Mouse (Mus musculus): ENCODE results near the gene Car5a.
A peak's percentile ranks its signal among the peaks of the same experiment; 100 is the strongest.

The Car5a gene

GRCm38 (mm10) chr8:121909148-121909541 is 35.6 kb downstream of the Car5a start:
- Histone ChIP-seq H3K36me3 (ENCODE audit: insufficient read depth, low read length) (peaks cover 21% of the 10 kb centered on the region), H3K27me3 (ENCODE audit: insufficient read depth, low read length) (0 out of 2 replicates have a peak, but pooled peaks cover 1% of the 10 kb centered on the region), H3K9me3 (ENCODE audit: low read length) (no peaks in the 10 kb centered on the region), H3K4me1 (replicated peaks; ENCODE audit: low read depth, low read length) (peaks cover 56% of the 10 kb centered on the region), H3K4me3 (replicated peaks; ENCODE audit: low read length) (peak overlapping the region; percentile 94; the same call in 1 of the 2 replicates)
- no peak for TF ChIP-seq NANOG (IDR thresholded peaks at IDR 0.05; ENCODE audit: borderline replicate concordance, low read length)
- no peak for TF ChIP-seq CTCF (conservative IDR thresholded peaks at IDR 0.05; ENCODE audit: low read length)

DNA sequence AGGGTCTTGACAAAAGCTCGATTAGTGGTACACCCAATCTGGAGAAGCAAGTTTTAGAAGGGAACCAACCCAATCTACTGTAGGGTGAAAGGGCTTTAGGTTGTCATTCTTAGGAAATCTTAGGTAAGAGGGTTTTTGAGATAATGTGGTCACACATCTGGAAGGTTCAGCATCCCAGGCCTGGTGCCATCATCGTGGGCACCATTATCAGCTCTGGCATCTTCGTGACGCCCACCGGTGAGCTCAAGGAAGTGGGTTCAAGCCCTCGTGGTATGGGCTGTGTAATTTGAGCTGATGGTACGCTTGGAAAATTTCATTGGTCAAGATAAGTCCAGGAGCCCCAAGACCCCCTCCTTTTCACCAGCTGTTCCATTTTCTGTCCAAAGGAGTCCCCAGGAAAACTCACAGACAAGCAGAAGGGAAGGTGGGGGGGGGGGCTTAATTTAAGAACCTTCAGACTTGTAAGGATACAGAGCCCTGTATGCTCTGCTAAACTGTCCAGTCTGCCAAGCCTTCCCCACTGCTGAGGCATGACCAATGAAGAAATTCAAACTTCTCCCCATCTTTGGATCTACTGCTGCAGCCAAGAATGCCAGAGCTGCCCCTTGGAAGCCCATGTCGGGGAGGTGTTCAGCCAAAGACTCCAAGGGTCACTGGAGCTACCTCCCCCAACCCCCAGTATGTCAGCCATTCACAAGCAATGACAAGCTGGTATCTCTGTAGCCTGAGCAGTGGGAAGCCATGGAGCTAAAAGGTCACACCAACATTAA is 36.1 kb downstream of the Car5a start:
- Histone ChIP-seq H3K9me3 (ENCODE audit: low read length) (no peaks in the 10 kb centered on the region), H3K27me3 (ENCODE audit: insufficient read depth, low read length) (no peaks in the 10 kb centered on the region), H3K36me3 (ENCODE audit: insufficient read depth, low read length) (peaks cover 27% of the 10 kb centered on the region), H3K4me1 (replicated peaks; ENCODE audit: low read depth, low read length) (peaks cover 56% of the 10 kb centered on the region), H3K4me3 (replicated peaks; ENCODE audit: low read length) (peak overlapping the region; percentile 94)
- TF ChIP-seq NANOG (IDR thresholded peaks at IDR 0.05; ENCODE audit: borderline replicate concordance, low read length) (no peak), CTCF (conservative IDR thresholded peaks at IDR 0.05; ENCODE audit: low read length) (no peak), POU5F1 (IDR thresholded peaks at IDR 0.05; ENCODE audit: borderline replicate concordance, low read length) (no peak)

- TF ChIP-seq POU5F1 (IDR thresholded peaks at IDR 0.05; ENCODE audit: borderline replicate concordance, low read length) (no peak), CTCF (conservative IDR thresholded peaks at IDR 0.05; ENCODE audit: low read length) (no peak), NANOG (IDR thresholded peaks at IDR 0.05; ENCODE audit: borderline replicate concordance, low read length) (no peak)
- peak within 1 kb of the TSS; percentile 94 for H3K4me3 ChIP-seq (replicated peaks; ENCODE audit: low read length)
- H3K27me3 ChIP-seq (ENCODE audit: insufficient read depth, low read length): no peaks in the 10 kb centered on the region
- H3K36me3 ChIP-seq (ENCODE audit: insufficient read depth, low read length): peaks cover 36% of the 10 kb centered on the region
- no peaks in the 10 kb centered on the region for H3K9me3 ChIP-seq (ENCODE audit: low read length)
- peaks cover 64% of the 10 kb centered on the region for H3K4me1 ChIP-seq (replicated peaks; ENCODE audit: low read depth, low read length)
Measured at GRCm38 (mm10) chr8:121907587-121908248, 37.0 kb downstream of the Car5a start, which contains the start of gene Slc7a5. Gene Slc7a5 (minus strand): TSS chr8:121907694.

- no peak for TF ChIP-seq POU5F1 (IDR thresholded peaks at IDR 0.05; ENCODE audit: borderline replicate concordance, low read length)
- TF ChIP-seq CTCF (conservative IDR thresholded peaks at IDR 0.05; ENCODE audit: low read length): no peak
- TF ChIP-seq NANOG (IDR thresholded peaks at IDR 0.05; ENCODE audit: borderline replicate concordance, low read length): no peak
- Histone ChIP-seq H3K27me3 (ENCODE audit: insufficient read depth, low read length) (no peaks in the 10 kb centered on the region), H3K9me3 (ENCODE audit: low read length) (no peaks in the 10 kb centered on the region), H3K4me1 (replicated peaks; ENCODE audit: low read depth, low read length) (peaks cover 73% of the 10 kb centered on the region), H3K36me3 (ENCODE audit: insufficient read depth, low read length) (peaks cover 44% of the 10 kb centered on the region), H3K4me3 (replicated peaks; ENCODE audit: low read length) (peak overlapping the region; percentile 94)
Measured at GRCm38 (mm10) chr8:121906542-121907512, 37.9 kb downstream of the Car5a start.

DNA sequence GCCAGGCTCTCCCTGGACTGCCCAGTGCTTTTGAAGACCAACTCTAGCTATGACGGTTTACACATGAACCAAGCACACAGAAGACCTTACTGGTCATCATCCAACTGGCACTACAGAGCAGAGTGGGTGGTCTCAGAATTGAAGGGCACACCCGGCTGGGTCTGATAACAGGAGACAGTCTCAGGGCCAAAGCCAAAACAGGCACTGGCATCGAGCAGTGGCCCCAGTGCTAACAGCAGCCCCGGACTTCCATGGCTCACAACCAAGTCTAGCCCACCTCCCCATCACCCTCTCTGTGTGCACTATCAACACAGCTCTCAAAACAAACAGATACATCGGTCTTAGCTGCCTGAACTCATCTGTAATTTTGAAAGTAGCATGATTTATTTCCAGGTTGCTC is 38.8 kb downstream of the Car5a start:
- Histone ChIP-seq H3K9me3 (ENCODE audit: low read length) (no peaks in the 10 kb centered on the region), H3K4me3 (replicated peaks; ENCODE audit: low read length) (peak overlapping the region; percentile 94), H3K27me3 (ENCODE audit: insufficient read depth, low read length) (no peaks in the 10 kb centered on the region), H3K36me3 (ENCODE audit: insufficient read depth, low read length) (peaks cover 54% of the 10 kb centered on the region), H3K4me1 (replicated peaks; ENCODE audit: low read depth, low read length) (peaks cover 83% of the 10 kb centered on the region)
- TF ChIP-seq POU5F1 (IDR thresholded peaks at IDR 0.05; ENCODE audit: borderline replicate concordance, low read length) (no peak), NANOG (IDR thresholded peaks at IDR 0.05; ENCODE audit: borderline replicate concordance, low read length) (no peak), CTCF (conservative IDR thresholded peaks at IDR 0.05; ENCODE audit: low read length) (no peak)

DNA sequence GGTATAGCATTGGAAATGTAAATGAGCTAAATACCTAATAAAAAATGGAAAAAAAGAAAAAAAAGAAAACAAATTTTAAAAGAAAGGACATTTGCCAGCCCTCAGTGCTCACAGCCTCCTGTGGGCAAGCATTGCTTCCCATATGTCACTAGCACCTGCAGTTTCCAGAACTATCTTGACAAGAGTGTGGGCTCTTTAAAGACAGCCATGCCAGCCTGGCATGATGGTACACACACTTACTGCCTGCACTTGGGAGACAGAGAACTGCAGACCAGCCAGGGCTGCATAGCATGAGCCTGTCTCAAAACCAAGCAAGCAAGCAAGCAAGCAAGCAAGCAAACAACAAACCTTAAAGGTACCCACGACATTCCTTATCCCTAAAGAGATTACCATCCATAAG is 39.3 kb downstream of the Car5a start:
- no peak for TF ChIP-seq CTCF (conservative IDR thresholded peaks at IDR 0.05; ENCODE audit: low read length)
- no peak for TF ChIP-seq POU5F1 (IDR thresholded peaks at IDR 0.05; ENCODE audit: borderline replicate concordance, low read length)
- no peak for TF ChIP-seq NANOG (IDR thresholded peaks at IDR 0.05; ENCODE audit: borderline replicate concordance, low read length)
- peaks cover 58% of the 10 kb centered on the region for H3K36me3 ChIP-seq (ENCODE audit: insufficient read depth, low read length)
- H3K4me3 ChIP-seq (replicated peaks; ENCODE audit: low read length): peak overlapping the region; percentile 94
- no peaks in the 10 kb centered on the region for H3K27me3 ChIP-seq (ENCODE audit: insufficient read depth, low read length)
- peaks cover 87% of the 10 kb centered on the region for H3K4me1 ChIP-seq (replicated peaks; ENCODE audit: low read depth, low read length)
- H3K9me3 ChIP-seq (ENCODE audit: low read length): no peaks in the 10 kb centered on the region

DNA sequence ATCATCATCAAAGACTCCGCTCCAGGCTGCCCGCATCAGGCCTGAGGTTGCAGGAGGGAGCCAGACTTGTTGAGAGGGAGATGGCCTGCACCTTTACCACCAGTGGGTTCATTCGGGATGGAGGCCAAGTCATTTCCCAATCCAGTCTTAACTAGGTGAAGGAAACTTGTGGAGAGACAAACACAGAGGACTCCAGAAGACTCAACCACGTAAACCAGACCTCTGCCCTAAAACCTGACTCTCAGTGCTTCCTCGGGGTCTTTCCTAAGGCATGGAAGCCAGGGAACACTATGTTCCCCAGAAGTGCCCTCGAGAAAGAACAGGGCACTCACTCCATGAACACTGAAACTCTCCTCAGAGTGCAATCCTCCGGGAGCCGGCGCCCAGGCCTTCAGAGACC is 39.7 kb downstream of the Car5a start:
- Histone ChIP-seq H3K9me3 (ENCODE audit: low read length) (no peaks in the 10 kb centered on the region), H3K27me3 (ENCODE audit: insufficient read depth, low read length) (no peaks in the 10 kb centered on the region), H3K4me1 (replicated peaks; ENCODE audit: low read depth, low read length) (peaks cover 90% of the 10 kb centered on the region), H3K36me3 (ENCODE audit: insufficient read depth, low read length) (peaks cover 62% of the 10 kb centered on the region), H3K4me3 (replicated peaks; ENCODE audit: low read length) (peak overlapping the region; percentile 94)
- TF ChIP-seq CTCF (conservative IDR thresholded peaks at IDR 0.05; ENCODE audit: low read length) (no peak), POU5F1 (IDR thresholded peaks at IDR 0.05; ENCODE audit: borderline replicate concordance, low read length) (no peak), NANOG (IDR thresholded peaks at IDR 0.05; ENCODE audit: borderline replicate concordance, low read length) (no peak)

- Histone ChIP-seq H3K27me3 (ENCODE audit: insufficient read depth, low read length) (no peaks in the 10 kb centered on the region), H3K36me3 (ENCODE audit: insufficient read depth, low read length) (peaks cover 71% of the 10 kb centered on the region), H3K4me1 (replicated peaks; ENCODE audit: low read depth, low read length) (peaks cover 90% of the 10 kb centered on the region), H3K9me3 (ENCODE audit: low read length) (no peaks in the 10 kb centered on the region), H3K4me3 (replicated peaks; ENCODE audit: low read length) (peak overlapping the region; percentile 94)
- TF ChIP-seq NANOG (IDR thresholded peaks at IDR 0.05; ENCODE audit: borderline replicate concordance, low read length) (no peak), POU5F1 (IDR thresholded peaks at IDR 0.05; ENCODE audit: borderline replicate concordance, low read length) (no peak), CTCF (conservative IDR thresholded peaks at IDR 0.05; ENCODE audit: low read length) (no peak)
Measured at GRCm38 (mm10) chr8:121903977-121904376, 40.7 kb downstream of the Car5a start.

Measured in E14TG2a.4 (cell line).